Mouse (Mus musculus) heart, adult 18-20 months (tissue): ENCODE measurements at regions not wholly inside any gene's neighbourhood (a gene's known extent, or its start where the extent isn't known, plus 50 kb on each side); places are given as distances from the start of the nearest gene placed in this dataset.
A peak's percentile ranks its signal among the peaks of the same experiment; 100 is the strongest.

Experiments
- DNase-seq, 2 experiments: peaks; one replicate each; pipeline ENCODE4 v3.0.0; 2021 to 2022; ENCODE audit warnings: mixed read lengths in 1 of 2

- no peak for DNase-seq
Observed at GRCm38 (mm10) chr13:110540543-110541265, 145.9 kb downstream of the Plk2 start.

GRCm38 (mm10) chr13:110541288-110542148 is 146.7 kb downstream of the Plk2 start:
- no peak for DNase-seq

GRCm38 (mm10) chr13:110542303-110543065 is 147.6 kb downstream of the Plk2 start:
- no peak for DNase-seq

GRCm38 (mm10) chr13:110545454-110545853 is 150.6 kb downstream of the Plk2 start:
- DNase-seq: peak; percentile 27 to 34

- peak in 1 of 2 experiments; percentile 36 for DNase-seq
Observed at GRCm38 (mm10) chr13:110555529-110556319, 160.9 kb downstream of the Plk2 start.

- DNase-seq: no peak
Observed at GRCm38 (mm10) chr13:110556355-110557095, 161.7 kb downstream of the Plk2 start.

GRCm38 (mm10) chr13:110557930-110558727 is 163.3 kb downstream of the Plk2 start:
- peak; percentile 45 to 70 for DNase-seq

GRCm38 (mm10) chr13:110560566-110560965 is 165.7 kb downstream of the Plk2 start:
- DNase-seq: peak; percentile 36 to 68

- DNase-seq: no peak
Observed at GRCm38 (mm10) chr13:110562499-110562898, 167.7 kb downstream of the Plk2 start.

GRCm38 (mm10) chr13:110562902-110563301 is 168.1 kb downstream of the Plk2 start:
- peak; percentile 37 to 83 for DNase-seq

GRCm38 (mm10) chr13:110563967-110564366 is 169.1 kb downstream of the Plk2 start:
- DNase-seq: peak in 1 of 2 experiments; percentile 35

- peak in 1 of 2 experiments; percentile 65 for DNase-seq
Observed at GRCm38 (mm10) chr13:110568482-110569179, 173.8 kb downstream of the Plk2 start.

- no peak for DNase-seq
Observed at GRCm38 (mm10) chr13:110569180-110569512, 174.3 kb downstream of the Plk2 start.

GRCm38 (mm10) chr13:110570386-110570785 is 175.5 kb downstream of the Plk2 start:
- peak in 1 of 2 experiments; percentile 31 for DNase-seq

- DNase-seq: no peak
Observed at GRCm38 (mm10) chr13:110573360-110574065, 178.7 kb downstream of the Plk2 start.

GRCm38 (mm10) chr13:110574764-110575471 is 180.1 kb downstream of the Plk2 start:
- no peak for DNase-seq

- DNase-seq: no peak
Observed at GRCm38 (mm10) chr13:110578159-110578558, 183.3 kb downstream of the Plk2 start.

GRCm38 (mm10) chr13:110580166-110580565 is 185.3 kb downstream of the Plk2 start:
- no peak for DNase-seq
